10 mouse cellular contexts compared by ENCODE assay signal in genomic region chr2:93353725-93354124, GRCm38 (mm10). TPM values are rescaled to one million over a fixed set of nuclear protein-coding genes. Genes with fewer than 3 reads are reported as not detected.
DNase-seq lines count a peak whose midpoint lies in the region; ATAC-seq and TF ChIP-seq lines count a peak whose summit lies in the region.
"Had no signal": no experiment of that assay in that cellular context is flagged by ENCODE, and none has a peak within 500 bp of the region (broad histone marks: within the 10 kb centered on the region; RNA-seq: fewer than 3 reads in every experiment).

No protein-coding gene starts in this region.

- no peak overlapping the region for H3K9ac ChIP-seq in heart, embryonic 14.5 days (ENCODE audit: low read length)
- H3K9ac ChIP-seq: neural tube, embryonic 12.5 days had no signal

- H3K36me3 ChIP-seq in kidney, adult 2 months (ENCODE audit: control insufficient read depth, insufficient read depth, low read length): no peaks in the 10 kb centered on the region
- H3K36me3 ChIP-seq in heart, embryonic 14.5 days (ENCODE audit: control insufficient read depth, insufficient read depth, low read length): no peaks in the 10 kb centered on the region
- H3K36me3 ChIP-seq: neural tube, embryonic 12.5 days had no signal

- no peak for TF ChIP-seq POLR2A in kidney, adult 2 months (IDR thresholded peaks at IDR 0.05; ENCODE audit: low read depth, low read length)

- no peaks in the 10 kb centered on the region for H3K9me3 ChIP-seq in heart, embryonic 14.5 days (ENCODE audit: control insufficient read depth, low read length)
- H3K9me3 ChIP-seq: neural tube, embryonic 12.5 days had no signal

- ATAC-seq in heart, embryonic 14.5 days (ENCODE audit: insufficient number of reproducible peaks, insufficient read depth, low FRiP score, low read depth): peak; percentile 81

- no peak overlapping the region for H3K27ac ChIP-seq in kidney, adult 2 months (ENCODE audit: insufficient read depth, low read depth, low read length)
- H3K27ac ChIP-seq in heart, embryonic 14.5 days (replicated peaks in 1 of 2; ENCODE audit: control insufficient read depth in 1 of 2, insufficient read depth in 1 of 2, low read depth in 2 of 2, low read length in 2 of 2): peak overlapping the region; percentile 57 to 58
- H3K27ac ChIP-seq: neural tube, embryonic 12.5 days had no signal

- no peak overlapping the region for H3K4me2 ChIP-seq in heart, embryonic 14.5 days (ENCODE audit: low read length)
- H3K4me2 ChIP-seq: neural tube, embryonic 12.5 days had no signal

- H3K27me3 ChIP-seq in kidney, adult 2 months (replicated peaks; ENCODE audit: control insufficient read depth, insufficient read depth, low read length): no peaks in the 10 kb centered on the region
- H3K27me3 ChIP-seq in heart, embryonic 14.5 days (ENCODE audit: control insufficient read depth, insufficient read depth, low read length): no peaks in the 10 kb centered on the region
- H3K27me3 ChIP-seq: neural tube, embryonic 12.5 days had no signal

- TF ChIP-seq CTCF in kidney, adult 2 months (conservative IDR thresholded peaks at IDR 0.05; ENCODE audit: insufficient read depth, insufficient read length, low read depth, low read length): no peak

- H3K4me1 ChIP-seq in kidney, adult 2 months (ENCODE audit: control insufficient read depth, insufficient read depth, low read length): no peaks in the 10 kb centered on the region
- H3K4me1 ChIP-seq in heart, embryonic 14.5 days (ENCODE audit: control insufficient read depth in 2 of 2, insufficient read depth in 2 of 2, low read length in 2 of 2): peaks cover 9 to 16% of the 10 kb centered on the region in 2 experiments

- intact Hi-C loops in left cerebral cortex, postnatal 14 days (cut with DNase I): no loop called here

- no peak overlapping the region for H3K4me3 ChIP-seq in kidney, adult 2 months (ENCODE audit: insufficient read depth, low read depth, low read length)
- H3K4me3 ChIP-seq in heart, embryonic 14.5 days (ENCODE audit: control insufficient read depth in 1 of 2, insufficient read depth in 1 of 2, low read depth in 1 of 2, low read length in 2 of 2): no peak overlapping the region
- H3K4me3 ChIP-seq: neural tube, embryonic 12.5 days had no signal

- peak; percentile 17 for DNase-seq in kidney, adult 2 months
- DNase-seq in kidney, adult 11 months: no peak
- DNase-seq in c-Kit-negative CD71-positive TER-119-positive erythroid progenitor cells, embryonic 14.5 days (ENCODE audit: low read depth, low spot score): peak; percentile 82
- DNase-seq in lung, postnatal 10 days: peak; percentile 65
- DNase-seq in MN1 (ENCODE audit: low spot score): no peak
- no peak for DNase-seq in left cerebral cortex, postnatal 14 days (ENCODE audit: low spot score in 2 of 2)
- no peak for DNase-seq in left cerebral cortex, adult 8-10 months (ENCODE audit: low spot score in 2 of 2)
- DNase-seq: gastrocnemius, postnatal 10 days had no signal

- WGBS in kidney, adult 2 months: 78% methylated on average over 4 of the region's 4 CpGs
- 11% methylated on average over 4 of the region's 4 CpGs for WGBS in heart, embryonic 14.5 days

RNA-seq across cellular contexts. Expression of gene Tspan18, which starts 19.4 kb away (rescaled TPM):
- polyA plus RNA-seq in kidney, adult 2 months (2012; rRNA removed): 18.9 and 20.9 TPM in 2 replicates
- 45.1 and 48.2 TPM in 2 replicates for polyA plus RNA-seq in heart, embryonic 14.5 days (2014; fragmentation: Nextera tagmentation; extraction: Ambion mirVana)
- 1 to 10 TPM; 3.5 to 7.4 TPM for total RNA-seq in left cerebral cortex, postnatal 14 days (2021)
- 1 to 10 TPM; 2.1 to 4.5 (median 3.6) TPM for total RNA-seq in left cerebral cortex, adult 8-10 months (2022)

Comparison
In these comparisons a context has a peak if more than half of its experiments do, and no peak if none do; other contexts are left out.
1. DNase-seq: peak in kidney, adult 2 months (single experiment), c-Kit-negative CD71-positive TER-119-positive erythroid progenitor cells, embryonic 14.5 days (single experiment) and lung, postnatal 10 days (single experiment); none in kidney, adult 11 months (single experiment), MN1 (single experiment), left cerebral cortex, postnatal 14 days (0 of 2) and left cerebral cortex, adult 8-10 months (0 of 2).